Mouse (Mus musculus): ENCODE results near the gene Ubtf. TPM values are rescaled to one million over a fixed set of nuclear protein-coding genes. Genes with fewer than 3 reads are reported as not detected.

The Ubtf gene
- polyA plus RNA-seq, 1 experiment from 2014 or later, result 102 TPM

- no peak overlapping the region for H3K4me3 ChIP-seq
- H3K4me1 ChIP-seq, result peaks cover 55% of the 10 kb centered on the region
- H3K27ac ChIP-seq, result no peak overlapping the region
- no peaks in the 10 kb centered on the region for H3K9me3 ChIP-seq (replicated peaks)
- 86% methylated on average over 4 of the region's 4 CpGs for WGBS
- H3K27me3 ChIP-seq (ENCODE audit: low read depth, poor library complexity, severe bottlenecking), result no peaks in the 10 kb centered on the region
- no peak for DNase-seq (ENCODE audit: low spot score)
- H3K36me3 ChIP-seq, result peaks cover 89% of the 10 kb centered on the region
These were observed 7.6 kb downstream of the Ubtf start for GRCm38 (mm10) chr11:102311966-102312365.

GRCm38 (mm10) chr11:102310768-102311695, 8.5 kb downstream of the Ubtf start:
- peak overlapping the region; percentile 47; the same call in 1 of the 2 replicates for H3K27ac ChIP-seq
- H3K9me3 ChIP-seq (replicated peaks), result no peaks in the 10 kb centered on the region

GRCm38 (mm10) chr11:102309821-102310617, 9.5 kb downstream of the Ubtf start:
- Histone ChIP-seq H3K27me3 (ENCODE audit: low read depth, poor library complexity, severe bottlenecking) (no peaks in the 10 kb centered on the region), H3K36me3 (peaks cover 100% of the 10 kb centered on the region), H3K4me3 (peak overlapping the region; percentile 47), H3K27ac (peak overlapping the region; percentile 72; the same call in 1 of the 2 replicates), H3K9me3 (replicated peaks) (no peaks in the 10 kb centered on the region), H3K4me1 (peaks cover 39% of the 10 kb centered on the region)
- no peak for DNase-seq (ENCODE audit: low spot score)
- WGBS, result 87% methylated on average over 22 of the region's 22 CpGs

More at GRCm38 (mm10) chr11:102310768-102311695, 8.5 kb downstream of the Ubtf start:
- peak overlapping the region; percentile 20; the same call in 1 of the 2 replicates for H3K4me3 ChIP-seq
- peaks cover 98% of the 10 kb centered on the region for H3K36me3 ChIP-seq
- peaks cover 45% of the 10 kb centered on the region for H3K4me1 ChIP-seq
- 39% methylated on average over 38 of the region's 38 CpGs for WGBS
- DNase-seq (ENCODE audit: low spot score), result no peak
- no peaks in the 10 kb centered on the region for H3K27me3 ChIP-seq (ENCODE audit: low read depth, poor library complexity, severe bottlenecking)

- Histone ChIP-seq H3K36me3 (peaks cover 89% of the 10 kb centered on the region), H3K27ac (peak overlapping the region; percentile 72), H3K4me1 (peaks cover 39% of the 10 kb centered on the region), H3K27me3 (ENCODE audit: low read depth, poor library complexity, severe bottlenecking) (no peaks in the 10 kb centered on the region), H3K9me3 (replicated peaks) (no peaks in the 10 kb centered on the region), H3K4me3 (peak overlapping the region; percentile 47)
- DNase-seq (ENCODE audit: low spot score), result peak; percentile 99
- WGBS, result under 1% methylated on average over 27 of the region's 27 CpGs
These were observed 10.6 kb downstream of the Ubtf start for GRCm38 (mm10) chr11:102308979-102309378.

- Histone ChIP-seq H3K27me3 (ENCODE audit: low read depth, poor library complexity, severe bottlenecking) (no peaks in the 10 kb centered on the region), H3K9me3 (replicated peaks) (no peaks in the 10 kb centered on the region), H3K27ac (no peak overlapping the region), H3K36me3 (peaks cover 81% of the 10 kb centered on the region), H3K4me3 (no peak overlapping the region), H3K4me1 (peaks cover 39% of the 10 kb centered on the region)
- WGBS, result 89% methylated on average over 9 of the region's 9 CpGs
- no peak for DNase-seq (ENCODE audit: low spot score)
These were observed 11.4 kb downstream of the Ubtf start for GRCm38 (mm10) chr11:102308104-102308503.

GRCm38 (mm10) chr11:102305359-102305758, 14.2 kb downstream of the Ubtf start:
- WGBS, result 73% methylated on average over 3 of the region's 3 CpGs

GRCm38 (mm10) chr11:102304141-102304540, 15.4 kb downstream of the Ubtf start:
- Histone ChIP-seq H3K4me3 (no peak overlapping the region), H3K27ac (no peak overlapping the region), H3K9me3 (replicated peaks) (no peaks in the 10 kb centered on the region), H3K27me3 (ENCODE audit: low read depth, poor library complexity, severe bottlenecking) (no peaks in the 10 kb centered on the region), H3K36me3 (peaks cover 41% of the 10 kb centered on the region), H3K4me1 (peaks cover 10% of the 10 kb centered on the region)
- 54% methylated on average over 2 of the region's 2 CpGs for WGBS
- no peak for DNase-seq (ENCODE audit: low spot score)

More at GRCm38 (mm10) chr11:102305359-102305758, 14.2 kb downstream of the Ubtf start:
- H3K4me1 ChIP-seq, result peaks cover 22% of the 10 kb centered on the region
- H3K27ac ChIP-seq, result no peak overlapping the region
- no peaks in the 10 kb centered on the region for H3K9me3 ChIP-seq (replicated peaks)
- peaks cover 53% of the 10 kb centered on the region for H3K36me3 ChIP-seq
- no peak for DNase-seq (ENCODE audit: low spot score)
- no peak overlapping the region for H3K4me3 ChIP-seq
- no peaks in the 10 kb centered on the region for H3K27me3 ChIP-seq (ENCODE audit: low read depth, poor library complexity, severe bottlenecking)

- H3K36me3 ChIP-seq, result no peaks in the 10 kb centered on the region
- DNase-seq (ENCODE audit: low spot score), result peak; percentile 71
- peak overlapping the region; percentile 56; the same call in 1 of the 2 replicates for H3K27ac ChIP-seq
- H3K27me3 ChIP-seq (ENCODE audit: low read depth, poor library complexity, severe bottlenecking), result no peaks in the 10 kb centered on the region
- WGBS, result 26% methylated on average over 1 of the region's 1 CpGs
- H3K4me3 ChIP-seq, result no peak overlapping the region
- H3K4me1 ChIP-seq, result peaks cover 16% of the 10 kb centered on the region
- no peaks in the 10 kb centered on the region for H3K9me3 ChIP-seq (replicated peaks)
These were observed 19.7 kb downstream of the Ubtf start for GRCm38 (mm10) chr11:102299839-102300238.

GRCm38 (mm10) chr11:102297577-102298556, 21.7 kb downstream of the Ubtf start:
- 27% methylated on average over 27 of the region's 27 CpGs for WGBS
- H3K27ac ChIP-seq, result peak overlapping the region; percentile 98
- peak overlapping the region; percentile 96 for H3K4me3 ChIP-seq
- H3K4me1 ChIP-seq, result peaks cover 26% of the 10 kb centered on the region
- H3K27me3 ChIP-seq (ENCODE audit: low read depth, poor library complexity, severe bottlenecking), result no peaks in the 10 kb centered on the region
- peaks cover 20% of the 10 kb centered on the region for H3K36me3 ChIP-seq
- DNase-seq (ENCODE audit: low spot score), result no peak
- no peaks in the 10 kb centered on the region for H3K9me3 ChIP-seq (replicated peaks)

GRCm38 (mm10) chr11:102296491-102297472, 22.8 kb downstream of the Ubtf start, which contains the start of gene Atxn7l3:
Gene Atxn7l3, minus strand, starts transcription at chr11:102296631.
- peak within 1 kb of the TSS; percentile 96 for H3K4me3 ChIP-seq
- no peaks in the 10 kb centered on the region for H3K27me3 ChIP-seq (ENCODE audit: low read depth, poor library complexity, severe bottlenecking)
- peaks cover 30% of the 10 kb centered on the region for H3K36me3 ChIP-seq
- DNase-seq (ENCODE audit: low spot score), result peak; percentile 97
- WGBS, result under 1% methylated on average over 80 of the region's 125 CpGs
- H3K4me1 ChIP-seq, result peaks cover 26% of the 10 kb centered on the region
- peak within 1 kb of the TSS; percentile 98 for H3K27ac ChIP-seq
- H3K9me3 ChIP-seq (replicated peaks), result no peaks in the 10 kb centered on the region
